Mouse (Mus musculus) T-cell, adult 2 months (primary cell): ENCODE data around the gene Sept1.
A peak's percentile ranks its signal among the peaks of the same experiment; 100 is the strongest.

Experiments used
- DNase-seq: peaks from one replicate; pipeline ENCODE4 v3.0.0; 2022; ENCODE audit warnings: low spot score

Sept1 gene

DNA sequence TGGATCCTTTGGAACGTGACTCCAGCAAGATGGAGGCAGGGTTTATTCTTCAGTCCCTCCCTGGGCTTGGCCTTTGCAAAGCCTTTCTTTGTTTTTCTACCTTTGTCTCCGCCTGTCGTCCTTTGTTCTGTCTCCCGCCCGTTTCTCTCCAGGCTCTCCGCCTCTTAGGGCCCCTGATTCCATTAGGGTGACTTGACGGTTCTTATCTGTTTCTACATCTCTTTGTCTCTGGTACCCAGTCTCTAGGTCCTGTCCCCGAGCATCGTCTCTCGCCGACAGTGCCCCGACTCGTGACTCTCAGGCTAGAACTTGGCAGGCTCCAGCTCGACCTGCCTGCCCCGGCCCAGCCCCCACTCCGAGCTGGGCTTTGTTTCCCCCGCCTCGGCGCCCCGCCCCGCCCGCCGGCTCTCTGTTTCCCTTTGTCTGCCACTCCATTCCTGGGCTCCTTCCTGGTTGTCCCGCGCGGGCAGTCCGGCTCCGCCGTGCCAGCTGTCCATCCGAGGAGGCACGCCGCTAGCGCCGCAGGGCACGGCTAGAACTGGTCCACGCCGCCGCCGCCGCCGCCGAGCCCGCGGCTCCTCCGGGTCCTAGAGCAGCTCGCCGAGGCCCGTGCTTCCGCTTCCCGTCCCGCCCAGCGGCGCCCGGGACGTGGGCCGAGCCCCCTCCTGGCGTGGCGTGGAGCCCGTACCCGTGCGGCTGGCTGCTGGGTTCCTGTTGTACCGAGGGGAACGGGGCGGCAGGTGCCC is at the start of gene Sept1, which contains the start of gene Zfp553:
Gene Sept1, minus strand, starts transcription at position 509 of the 746 bp plus-strand sequence.
Gene Zfp553, plus strand, starts transcription at position 440 of the 746 bp plus-strand sequence.
- peak; percentile 76 for DNase-seq

DNA sequence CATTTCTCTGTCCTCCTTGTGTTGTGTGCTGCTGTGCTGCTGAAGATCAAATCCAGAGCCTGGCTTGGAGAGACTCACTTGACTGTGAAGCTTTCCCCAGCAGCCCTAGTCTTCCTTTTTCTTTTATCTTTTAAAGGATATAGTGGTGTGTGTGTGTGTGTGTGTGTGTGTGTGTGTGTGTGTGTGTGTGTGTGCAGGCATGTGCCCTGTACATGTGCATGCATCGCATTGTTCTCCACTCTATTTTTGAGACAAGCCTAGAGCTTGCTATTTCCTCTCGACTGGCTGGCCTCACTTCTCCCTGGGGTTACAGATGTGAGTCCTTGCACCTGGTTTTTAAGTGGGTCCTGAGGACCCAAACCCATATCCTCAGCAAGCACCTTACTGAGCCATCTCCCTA is 49.3 kb upstream of the Sept1 start:
- no peak for DNase-seq

DNA sequence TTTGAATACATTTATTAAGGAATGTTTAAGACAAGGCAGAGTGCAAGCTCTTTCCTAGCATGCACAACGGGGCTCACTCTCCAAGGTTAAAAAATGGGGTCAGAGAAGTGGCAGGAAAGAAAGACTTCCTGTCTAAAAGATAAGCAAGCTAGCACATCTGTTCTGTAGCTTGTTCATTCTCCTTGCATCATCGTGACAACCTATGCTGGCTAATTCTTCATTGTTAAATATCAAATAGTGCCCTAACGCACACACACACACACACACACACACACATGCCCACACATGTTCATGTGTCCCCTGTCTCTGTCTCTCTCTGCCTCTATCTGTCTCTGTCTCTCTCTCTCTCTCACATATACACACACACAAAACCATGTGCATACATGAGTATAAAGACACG is 48.2 kb upstream of the Sept1 start:
- DNase-seq = no peak

DNA sequence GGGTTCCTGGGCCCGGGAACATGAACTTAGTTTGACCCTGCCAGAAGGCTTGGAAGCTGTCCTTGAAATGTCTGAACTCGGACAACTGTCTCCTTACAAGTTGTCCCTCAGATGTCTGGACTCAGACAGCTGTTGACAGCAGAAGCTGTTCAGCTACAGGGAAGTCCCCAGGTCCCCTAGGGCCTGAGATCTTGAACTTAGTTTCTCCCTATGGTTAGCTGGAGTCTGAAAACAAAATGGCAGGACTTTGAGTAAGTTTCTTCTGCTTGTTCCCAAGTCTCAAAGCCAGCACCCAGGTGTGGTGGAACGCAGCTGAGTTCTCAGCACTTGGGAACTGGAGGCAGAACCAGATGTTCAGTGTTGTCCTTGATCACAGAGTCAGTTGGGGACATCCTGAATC is 47.2 kb upstream of the Sept1 start:
- DNase-seq = no peak

DNA sequence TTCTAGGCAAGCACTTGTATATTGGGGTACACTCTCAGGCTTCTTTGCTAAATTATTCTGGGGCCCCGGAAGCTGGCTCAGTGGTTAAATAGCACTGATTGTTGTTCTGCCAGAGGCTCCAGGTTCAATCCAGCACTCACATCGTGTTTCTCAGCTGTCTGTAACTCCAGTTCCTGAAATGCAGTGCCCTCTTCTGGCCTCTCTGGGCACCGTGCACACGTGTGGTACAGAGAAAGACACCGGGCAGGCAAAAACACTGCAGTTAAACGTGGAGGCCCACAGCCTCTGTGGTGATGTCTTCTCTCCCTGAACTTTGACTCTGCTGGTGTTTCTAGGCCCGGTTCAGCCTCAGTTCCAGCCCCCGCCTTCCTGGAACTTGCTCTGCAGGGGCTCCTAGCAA is 45.4 kb upstream of the Sept1 start:
- peak; percentile 75 for DNase-seq

DNA sequence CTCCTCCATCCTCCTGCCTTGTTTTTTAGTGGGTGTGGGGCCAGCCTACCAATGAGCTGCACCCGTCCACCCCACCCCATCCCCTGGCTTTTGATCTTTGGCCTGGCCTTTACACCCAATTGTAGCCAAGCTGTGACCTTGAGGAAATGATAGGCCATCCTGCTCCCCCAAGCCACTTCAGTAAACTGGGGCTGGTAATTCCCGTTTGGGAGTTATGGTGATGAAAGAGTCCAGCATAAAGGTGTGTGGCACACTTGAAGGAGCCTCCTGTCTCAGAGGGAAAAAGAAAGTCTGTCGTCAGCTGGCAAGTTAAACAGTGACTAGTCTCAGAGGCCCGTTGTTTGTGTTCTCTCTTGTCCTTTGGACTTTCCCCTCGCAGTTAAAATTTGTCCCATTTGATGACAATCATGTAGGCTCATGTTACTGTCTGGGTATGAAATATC is 43.6 kb upstream of the Sept1 start:
- no peak for DNase-seq

DNA sequence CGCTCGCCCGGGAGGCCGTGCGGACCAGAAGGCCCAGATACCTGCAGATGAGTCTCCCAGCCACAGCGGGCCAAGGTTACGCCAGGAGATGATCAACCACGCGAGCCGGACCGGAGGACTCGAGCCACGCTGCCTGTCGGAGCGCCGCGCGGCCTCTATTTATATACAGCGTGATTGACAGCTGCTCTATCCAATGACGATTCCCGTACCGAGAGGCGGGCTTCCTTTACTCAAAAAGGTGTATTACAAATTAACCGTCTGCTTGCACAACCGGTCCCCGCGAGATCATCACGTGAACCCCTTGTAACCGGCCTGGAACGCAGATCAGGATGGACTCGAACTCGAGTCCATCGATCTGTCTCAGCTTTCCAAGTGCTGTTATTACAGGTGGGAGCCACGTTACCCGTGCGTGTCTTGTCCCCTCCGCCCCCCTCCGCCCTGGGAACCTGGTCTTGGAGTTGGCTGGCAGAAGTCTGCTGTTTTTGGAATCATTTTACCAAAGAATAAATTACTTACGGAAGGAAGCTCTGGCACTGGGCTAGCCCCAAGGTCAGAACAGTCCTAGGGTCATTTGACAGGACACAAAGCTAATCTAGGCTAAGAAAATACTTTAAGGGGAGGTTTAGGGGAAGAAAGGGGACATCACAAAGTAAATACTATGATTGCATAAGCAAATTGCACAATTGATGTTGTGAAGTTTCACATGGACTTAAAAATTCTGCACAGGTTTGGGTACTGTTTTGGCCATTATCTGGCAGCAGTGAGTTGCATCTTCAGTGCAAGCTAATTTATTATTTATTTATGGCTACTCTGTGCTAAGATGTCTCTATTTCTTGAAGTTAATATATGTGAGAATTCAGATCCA is 41.2 kb upstream of the Sept1 start, which contains the start of gene Sephs2:
Gene Sephs2, minus strand, starts transcription at position 131 of the 865 bp plus-strand sequence.
- DNase-seq = peak; percentile 89

DNA sequence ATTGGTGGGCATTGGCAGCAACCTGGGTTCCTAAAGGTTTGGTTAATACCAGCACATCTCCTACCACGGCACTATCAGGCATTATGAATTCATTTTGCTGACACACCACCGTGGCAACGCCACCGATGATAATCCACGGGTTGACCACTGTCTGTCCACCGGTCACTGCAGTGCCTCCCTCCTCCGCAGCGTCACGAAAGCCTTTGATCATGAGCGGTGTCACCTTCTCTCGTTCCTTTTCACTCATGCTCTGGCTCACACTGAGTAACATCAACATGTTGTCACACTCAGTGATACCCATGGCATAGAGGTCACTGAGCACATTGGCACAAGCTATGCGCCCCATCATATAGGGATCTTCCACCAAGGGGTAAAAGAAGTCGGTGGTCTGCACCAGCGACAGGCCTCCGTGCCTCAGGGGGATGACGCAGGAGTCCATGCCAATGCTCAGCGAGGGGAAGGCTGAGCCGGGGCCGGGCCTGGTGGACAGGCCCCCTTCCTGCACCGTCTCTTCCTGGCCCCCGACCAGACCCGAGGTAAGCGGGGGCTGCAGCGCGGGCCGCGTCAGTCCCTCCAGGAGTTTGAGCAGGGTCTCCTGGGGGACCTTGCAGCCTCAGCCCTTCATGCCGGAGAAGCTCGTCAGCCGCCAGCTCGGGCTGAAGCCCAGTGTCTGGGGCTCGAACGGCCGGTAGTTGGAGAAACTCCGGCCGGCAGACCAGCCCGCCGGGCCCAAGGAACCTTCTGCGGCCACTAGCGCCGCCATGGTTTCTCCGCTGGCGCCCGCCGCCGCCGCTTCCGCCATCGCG is 40.4 kb upstream of the Sept1 start:
- DNase-seq = no peak

DNA sequence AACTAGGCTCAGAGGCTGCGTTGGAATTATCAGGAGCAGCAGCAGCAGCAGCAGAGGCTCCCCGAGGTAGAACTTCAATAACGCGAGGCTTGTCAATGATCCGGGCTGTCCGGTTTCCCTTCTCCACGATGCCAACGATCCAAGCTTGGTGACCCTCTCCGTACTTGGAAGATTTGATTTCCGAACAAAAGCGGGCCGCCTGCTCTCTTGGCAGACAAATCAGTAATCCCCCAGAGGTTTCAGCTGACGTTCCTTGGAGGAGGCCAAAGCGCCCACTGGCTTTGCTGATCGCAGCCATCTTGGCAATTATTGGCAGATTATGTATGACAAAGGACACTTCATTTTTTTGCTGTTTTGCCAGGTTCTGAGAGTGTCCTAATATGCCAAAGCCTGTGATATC is 39.6 kb upstream of the Sept1 start:
- no peak for DNase-seq

DNA sequence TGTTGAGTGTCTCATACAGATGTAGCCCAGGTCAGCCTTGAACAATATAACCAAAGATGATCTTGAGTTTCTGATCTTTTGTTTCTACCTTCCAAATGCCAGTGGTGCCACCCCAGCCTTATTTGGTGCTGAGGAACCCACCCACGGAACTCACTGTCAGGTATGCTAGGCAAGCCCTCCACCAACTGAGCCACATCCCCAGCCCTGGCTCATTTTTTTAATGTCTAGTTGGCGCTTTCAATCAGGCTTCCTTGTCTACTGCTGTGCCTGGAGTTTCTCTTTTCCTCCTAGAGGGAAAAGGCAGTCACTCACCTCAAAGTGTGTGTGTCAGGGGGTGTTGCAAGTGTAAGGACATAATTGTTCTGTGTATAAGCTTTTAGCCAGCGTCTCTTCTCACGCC is 38.2 kb upstream of the Sept1 start:
- DNase-seq = no peak

DNA sequence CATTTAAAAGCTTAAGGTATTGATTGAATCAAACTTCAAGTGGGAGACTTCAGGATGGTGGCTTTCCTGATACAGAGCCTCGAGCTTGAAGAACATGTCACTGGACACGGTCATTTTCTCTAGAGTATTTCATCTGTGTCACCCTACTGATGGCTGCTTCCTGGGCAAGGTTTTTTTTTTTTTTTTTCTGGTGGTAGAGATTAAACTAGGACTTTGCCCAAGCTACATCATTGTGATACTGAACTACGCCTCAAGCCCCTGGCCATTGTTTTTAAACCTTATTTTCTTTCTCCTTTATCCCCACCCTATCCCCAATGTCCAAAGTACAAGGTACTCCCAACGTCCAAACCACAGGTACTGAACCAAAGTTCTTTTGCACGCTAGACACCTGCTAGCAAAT is 37.7 kb upstream of the Sept1 start:
- no peak for DNase-seq

DNA sequence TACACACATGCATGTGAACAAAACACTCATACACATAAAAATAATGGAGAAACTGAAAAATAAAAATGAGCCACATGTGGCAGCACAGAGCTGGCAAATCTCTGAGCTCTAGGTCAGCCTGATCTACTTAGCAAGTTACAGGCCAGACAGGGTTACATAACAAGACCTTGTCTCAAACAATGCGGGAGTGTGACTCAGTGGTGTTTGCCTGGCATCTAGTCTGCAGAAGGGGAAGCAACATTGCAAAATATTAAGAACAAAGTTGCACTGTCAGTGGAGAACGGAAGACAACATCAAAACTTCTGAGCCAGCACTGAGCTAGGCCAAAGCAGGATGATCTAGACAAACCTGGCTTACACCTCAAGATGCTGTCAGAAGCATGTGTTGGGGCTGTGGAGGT is 37.3 kb upstream of the Sept1 start:
- DNase-seq = no peak

DNA sequence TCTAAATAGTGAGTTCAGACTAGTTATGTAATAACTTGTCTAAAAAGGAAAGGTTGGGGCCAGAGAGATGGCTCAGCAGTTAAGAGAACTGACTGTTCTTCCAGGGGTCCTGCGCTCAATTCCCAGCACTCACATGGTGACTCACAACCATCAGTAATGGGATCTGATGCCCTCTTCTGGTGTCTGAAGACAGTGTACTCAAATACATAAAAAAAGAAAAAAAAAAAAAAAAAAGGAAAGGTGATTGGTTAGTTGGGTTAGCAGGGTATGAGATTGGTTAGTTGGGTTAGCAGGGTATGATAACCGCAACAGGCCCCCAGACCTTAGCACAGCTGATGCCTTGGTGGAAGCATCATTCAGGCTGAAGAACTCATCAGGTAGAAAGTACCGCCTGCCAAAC is 30.6 kb upstream of the Sept1 start:
- no peak for DNase-seq

DNA sequence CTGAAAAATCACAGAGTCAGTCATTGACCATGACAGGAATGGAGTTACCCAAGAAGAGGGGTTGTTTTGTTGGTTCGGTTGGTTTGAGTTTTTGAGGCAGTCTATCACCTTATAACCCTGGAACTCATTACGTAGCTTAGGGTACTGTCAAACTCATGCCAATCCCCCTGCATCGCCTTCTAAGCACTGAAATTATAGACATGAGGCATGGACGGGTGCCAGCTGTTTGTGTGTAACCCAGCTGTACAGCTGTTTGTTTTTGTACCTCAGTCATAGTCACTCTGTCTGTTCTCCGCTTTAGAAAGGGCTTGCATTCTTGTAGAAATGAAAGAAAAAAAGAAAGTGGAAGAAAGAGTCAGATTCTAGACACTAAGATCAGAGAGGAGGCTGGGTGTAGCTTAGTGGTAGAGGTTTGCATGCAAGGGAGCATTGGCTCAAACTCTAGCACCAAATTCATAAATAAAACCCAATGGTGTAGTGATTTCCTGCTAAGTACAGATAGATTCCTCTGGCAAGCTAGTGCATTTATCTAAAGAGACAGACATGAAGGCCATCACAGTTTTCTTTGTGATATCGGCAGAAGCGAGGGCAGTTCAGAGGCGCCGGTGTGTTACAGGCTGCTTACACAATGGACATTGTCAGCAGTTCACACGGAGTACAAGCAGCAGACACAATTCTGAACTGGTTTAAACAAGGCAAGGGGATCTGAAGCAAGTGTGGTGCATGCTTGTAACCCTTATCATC is 29.5 kb upstream of the Sept1 start:
- DNase-seq = no peak

DNA sequence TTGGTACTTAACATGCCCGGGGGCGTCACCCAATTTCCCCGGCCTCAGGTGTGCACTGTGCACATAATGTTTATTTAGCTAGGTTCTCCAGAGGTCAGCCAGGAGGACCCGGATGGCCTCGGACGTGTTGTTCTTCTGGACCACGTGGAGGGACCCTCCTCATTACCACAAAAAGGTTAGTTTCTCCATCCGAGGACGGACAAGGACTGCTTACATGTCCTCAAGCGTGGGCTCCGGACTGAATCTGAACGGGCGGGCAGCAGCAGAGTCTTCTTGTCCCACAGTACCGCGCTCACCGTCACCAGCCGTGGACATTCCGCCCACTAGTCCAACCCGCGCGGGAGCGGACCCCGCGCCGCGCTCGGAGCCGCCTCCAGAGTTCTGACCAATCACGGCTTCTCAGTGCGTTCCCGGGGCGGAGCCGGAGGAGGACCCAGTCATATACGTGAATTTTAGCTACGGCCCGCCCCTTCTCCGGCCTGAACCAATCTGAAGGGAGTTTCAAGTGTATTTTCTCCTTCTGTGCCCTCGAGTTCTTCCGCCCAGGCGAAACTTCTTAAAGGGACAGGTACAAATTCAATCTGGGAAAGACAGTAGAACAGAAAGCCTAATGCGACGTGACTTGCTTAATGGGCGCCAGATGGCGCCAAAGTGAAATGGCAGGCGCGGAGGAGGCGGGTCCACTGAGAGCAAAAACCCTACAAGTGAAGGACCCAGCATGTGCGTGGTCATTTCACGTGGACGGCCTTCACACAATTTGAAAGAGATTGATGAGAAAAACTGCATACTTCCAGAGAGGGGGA is 27.6 kb upstream of the Sept1 start, which contains the start of gene Dctpp1:
Gene Dctpp1, minus strand, starts transcription at position 401 of the 803 bp plus-strand sequence.
- DNase-seq = peak; percentile 97

DNA sequence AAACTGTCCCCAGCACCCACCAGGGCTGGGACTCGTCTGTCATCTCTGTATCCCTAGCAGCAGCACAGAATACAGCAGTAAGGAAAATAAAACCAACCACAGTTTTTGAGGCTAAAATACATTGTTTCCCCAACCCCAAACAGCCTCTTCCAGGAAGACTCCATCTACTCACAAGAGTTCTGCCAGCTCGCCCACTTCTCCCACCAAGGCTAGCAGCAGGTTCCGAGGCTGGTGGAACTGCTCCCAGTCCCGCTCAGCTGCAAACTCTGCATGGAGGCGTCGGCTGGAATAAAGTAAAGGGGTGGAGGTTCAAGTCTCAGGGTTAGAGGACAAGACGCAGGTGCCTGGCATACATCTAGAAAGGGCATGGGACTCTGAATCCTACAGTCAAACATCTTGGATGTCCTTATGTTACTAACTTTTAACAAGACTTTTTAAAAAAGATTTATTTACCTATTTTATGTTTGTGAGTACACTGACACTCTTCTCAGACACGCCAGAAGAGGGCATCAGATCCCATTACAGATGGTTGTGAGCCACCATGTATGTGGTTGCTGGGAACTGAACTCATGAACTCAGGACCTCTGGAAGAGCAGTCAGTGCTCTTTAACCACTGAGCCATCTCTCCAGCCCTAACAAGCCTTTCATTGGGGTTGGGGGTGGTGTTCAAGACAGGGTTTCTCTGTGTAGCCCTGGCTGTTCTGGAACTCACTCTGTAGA is 26.4 kb upstream of the Sept1 start:
- no peak for DNase-seq

DNA sequence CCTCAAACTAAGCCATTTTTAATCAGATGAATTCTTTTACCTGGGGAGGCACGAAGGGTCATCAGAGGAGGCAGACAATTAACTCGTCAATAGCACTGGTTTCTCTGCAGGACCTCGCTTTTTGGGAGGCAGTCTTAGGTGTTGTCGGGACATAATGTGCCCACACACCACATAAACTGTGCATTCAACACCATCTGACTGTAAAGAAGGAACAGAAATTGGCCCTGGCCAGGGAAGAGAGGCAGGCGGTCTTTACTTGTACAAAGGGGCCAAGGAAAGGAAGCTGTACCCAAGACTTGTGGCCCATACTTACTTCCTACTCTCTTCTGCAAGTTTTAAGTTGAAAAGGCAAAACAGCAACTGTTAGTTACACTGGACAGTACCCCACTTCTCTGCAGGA is 23.6 kb upstream of the Sept1 start:
- no peak for DNase-seq

DNA sequence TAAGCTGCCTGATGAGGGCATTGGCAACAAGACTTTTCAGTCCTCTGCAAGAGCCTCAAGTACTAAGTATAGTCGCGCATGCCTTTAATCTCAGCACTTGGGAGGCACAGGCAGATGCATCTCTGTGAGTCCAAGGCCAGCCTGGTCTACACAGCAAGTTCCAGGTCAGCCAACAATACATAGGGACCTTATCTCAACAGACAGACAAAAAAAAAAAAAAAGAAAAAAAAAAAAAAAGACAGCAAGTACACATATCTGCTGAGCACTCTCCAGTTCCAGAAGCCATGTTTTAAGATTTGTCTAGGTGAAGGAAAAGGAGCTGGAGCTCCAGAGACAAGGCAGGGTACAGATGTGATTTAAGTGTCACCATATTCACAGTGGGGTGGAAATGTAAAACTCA is 23.0 kb upstream of the Sept1 start:
- no peak for DNase-seq

DNA sequence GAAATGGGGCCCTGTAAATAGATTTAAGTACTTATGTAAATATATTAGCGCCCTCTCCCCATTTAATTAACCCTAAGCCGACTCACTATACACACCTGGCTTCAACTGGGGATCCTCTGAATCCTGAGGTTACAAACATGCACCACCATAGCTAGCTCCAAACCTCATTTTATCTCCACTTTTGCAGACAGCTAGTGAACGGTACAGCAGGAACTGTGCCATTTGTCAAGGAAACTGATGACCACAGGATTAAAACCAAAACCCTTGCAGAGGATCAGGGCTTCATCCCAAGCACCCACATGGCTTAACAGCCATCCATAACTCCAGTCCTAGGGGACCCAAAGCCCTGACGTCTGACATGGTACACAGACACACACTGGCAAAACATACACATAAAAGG is 22.1 kb upstream of the Sept1 start:
- DNase-seq = no peak
